Mouse (Mus musculus): ENCODE data around the gene Lhx9. TPM values are rescaled to one million over a fixed set of nuclear protein-coding genes. Genes with fewer than 3 reads are reported as not detected.
A peak's percentile ranks its signal among the peaks of the same experiment; 100 is the strongest.

Lhx9 gene
- polyA plus RNA-seq, 1 experiment from 2014 or later, result 1.00 TPM

DNA sequence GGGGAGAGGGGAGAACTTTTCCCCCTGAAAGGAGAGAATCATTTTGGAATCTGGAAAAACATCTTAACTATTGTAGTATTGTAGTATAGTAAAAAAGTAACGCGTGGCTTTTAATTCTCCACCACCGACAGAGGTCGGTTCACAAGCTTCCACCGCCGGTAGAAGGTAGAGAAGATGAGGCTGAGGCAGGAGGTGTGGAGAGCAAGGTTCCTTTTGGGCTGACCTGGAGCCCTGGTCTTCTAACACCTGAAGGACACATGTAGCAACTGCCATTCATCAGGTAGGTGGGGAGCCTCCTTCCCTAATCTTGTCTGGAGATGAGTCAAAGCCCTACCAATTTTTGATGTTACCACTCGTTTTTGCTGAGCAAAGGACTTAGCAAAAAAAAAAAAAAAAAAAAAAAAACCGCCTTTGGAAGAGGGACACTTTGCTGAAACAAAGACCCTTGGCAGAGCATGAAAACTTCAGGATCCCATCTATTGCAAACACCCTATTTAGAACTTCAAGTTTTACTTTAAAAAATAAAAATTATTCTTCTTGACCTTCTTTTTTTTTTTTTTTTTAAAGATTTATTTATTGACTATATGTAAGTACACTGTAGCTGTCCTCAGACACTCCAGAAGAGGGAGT, 1.3 kb upstream of the Lhx9 start:
- Histone ChIP-seq H3K36me3 (ENCODE audit: control insufficient read depth, insufficient read depth, low read length) (no peaks in the 10 kb centered on the region; the same call in 1 of the 2 replicates), H3K4me2 (replicated peaks; ENCODE audit: low read depth, low read length) (no peak overlapping the region), H3K9me3 (ENCODE audit: control insufficient read depth, low read depth, low read length) (no peaks in the 10 kb centered on the region), H3K27ac (ENCODE audit: low read length) (no peak overlapping the region), H3K9ac (replicated peaks; ENCODE audit: low read depth, low read length) (no peak overlapping the region), H3K4me1 (ENCODE audit: control insufficient read depth, insufficient read depth, low read length) (peaks cover 4% of the 10 kb centered on the region; the same call in 1 of the 2 replicates), H3K4me3 (ENCODE audit: low read depth, low read length) (no peak overlapping the region), H3K27me3 (ENCODE audit: control insufficient read depth, insufficient read depth, low read length) (peaks cover 25% of the 10 kb centered on the region)
- ATAC-seq (ENCODE audit: insufficient number of reproducible peaks, insufficient read depth, low FRiP score, low read depth), result no peak
- 11% methylated on average over 8 of the region's 8 CpGs for WGBS

- Histone ChIP-seq H3K9ac (replicated peaks; ENCODE audit: low read depth, low read length) (no peak overlapping the region), H3K9me3 (ENCODE audit: control insufficient read depth, low read depth, low read length) (no peaks in the 10 kb centered on the region), H3K27me3 (ENCODE audit: control insufficient read depth, insufficient read depth, low read length) (peaks cover 35% of the 10 kb centered on the region), H3K4me3 (ENCODE audit: low read depth, low read length) (peak overlapping the region; percentile 27), H3K4me2 (replicated peaks; ENCODE audit: low read depth, low read length) (peak overlapping the region; percentile 42), H3K36me3 (ENCODE audit: control insufficient read depth, insufficient read depth, low read length) (no peaks in the 10 kb centered on the region; the same call in 1 of the 2 replicates), H3K4me1 (ENCODE audit: control insufficient read depth, insufficient read depth, low read length) (peaks cover 4% of the 10 kb centered on the region; the same call in 1 of the 2 replicates), H3K27ac (ENCODE audit: low read length) (no peak overlapping the region)
- 1% methylated on average over 16 of the region's 16 CpGs for WGBS
- peak; percentile 30; the same call in 1 of the 2 replicates for ATAC-seq (ENCODE audit: insufficient number of reproducible peaks, insufficient read depth, low FRiP score, low read depth)
Observed at GRCm38 (mm10) chr1:138848026-138848425, 351 bp downstream of the Lhx9 start.

DNA sequence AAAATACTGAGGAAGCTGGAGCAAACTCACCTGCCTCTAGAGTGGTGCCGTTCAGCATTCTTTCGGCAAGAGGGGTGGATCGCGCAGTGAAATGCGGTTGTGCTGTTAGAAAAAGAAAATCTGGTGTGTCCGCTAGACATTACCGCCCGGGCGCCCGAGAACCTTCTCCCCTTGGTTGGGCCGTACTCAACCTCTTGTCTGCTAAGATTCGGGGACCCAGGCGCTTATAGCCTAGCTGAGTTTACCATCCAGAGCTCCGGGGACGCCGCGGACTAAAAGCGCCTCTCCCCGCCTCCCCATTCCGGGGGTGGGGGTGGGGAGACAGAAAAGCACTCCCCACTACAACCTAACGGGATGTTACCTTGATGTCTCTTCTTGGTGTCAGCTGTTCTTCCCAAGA, 1.2 kb downstream of the Lhx9 start:
- Histone ChIP-seq H3K9me3 (ENCODE audit: control insufficient read depth, low read depth, low read length) (no peaks in the 10 kb centered on the region), H3K27ac (ENCODE audit: low read length) (no peak overlapping the region), H3K4me2 (replicated peaks; ENCODE audit: low read depth, low read length) (no peak overlapping the region), H3K27me3 (ENCODE audit: control insufficient read depth, insufficient read depth, low read length) (peaks cover 35% of the 10 kb centered on the region), H3K36me3 (ENCODE audit: control insufficient read depth, insufficient read depth, low read length) (no peaks in the 10 kb centered on the region; the same call in 1 of the 2 replicates), H3K4me1 (ENCODE audit: control insufficient read depth, insufficient read depth, low read length) (peaks cover 4% of the 10 kb centered on the region; the same call in 1 of the 2 replicates), H3K9ac (replicated peaks; ENCODE audit: low read depth, low read length) (no peak overlapping the region), H3K4me3 (ENCODE audit: low read depth, low read length) (peak overlapping the region; percentile 14; the same call in 1 of the 2 replicates)
- no peak for ATAC-seq (ENCODE audit: insufficient number of reproducible peaks, insufficient read depth, low FRiP score, low read depth)
- under 1% methylated on average over 21 of the region's 21 CpGs for WGBS

GRCm38 (mm10) chr1:138846581-138846980, 1.8 kb downstream of the Lhx9 start:
- 6% methylated on average over 9 of the region's 9 CpGs for WGBS
- Histone ChIP-seq H3K27ac (ENCODE audit: low read length) (no peak overlapping the region), H3K4me3 (ENCODE audit: low read depth, low read length) (no peak overlapping the region), H3K9ac (replicated peaks; ENCODE audit: low read depth, low read length) (no peak overlapping the region), H3K4me1 (ENCODE audit: control insufficient read depth, insufficient read depth, low read length) (peaks cover 4% of the 10 kb centered on the region; the same call in 1 of the 2 replicates), H3K27me3 (ENCODE audit: control insufficient read depth, insufficient read depth, low read length) (peaks cover 35% of the 10 kb centered on the region), H3K4me2 (replicated peaks; ENCODE audit: low read depth, low read length) (no peak overlapping the region), H3K36me3 (ENCODE audit: control insufficient read depth, insufficient read depth, low read length) (no peaks in the 10 kb centered on the region; the same call in 1 of the 2 replicates), H3K9me3 (ENCODE audit: control insufficient read depth, low read depth, low read length) (no peaks in the 10 kb centered on the region)
- ATAC-seq (ENCODE audit: insufficient number of reproducible peaks, insufficient read depth, low FRiP score, low read depth), result no peak

DNA sequence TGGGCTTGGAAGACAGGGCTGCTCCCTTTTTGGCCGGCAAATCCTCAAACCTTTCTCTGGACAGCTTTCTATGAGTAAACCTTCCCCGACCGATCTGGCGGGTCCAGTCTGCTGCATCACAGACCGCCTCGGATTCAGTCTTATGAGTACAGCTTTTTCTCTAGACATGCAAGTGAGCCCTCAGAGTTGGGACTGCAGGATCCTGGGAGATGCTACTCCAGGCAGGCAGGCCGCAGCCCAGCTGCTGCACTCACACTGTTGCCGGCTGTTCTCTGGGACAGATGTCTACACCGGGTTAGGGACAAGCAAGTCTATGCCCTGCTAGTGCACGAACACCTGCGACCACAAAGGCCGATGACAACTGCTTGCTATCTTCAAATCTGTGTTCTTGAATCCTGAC, 2.2 kb downstream of the Lhx9 start:
- Histone ChIP-seq H3K9me3 (ENCODE audit: control insufficient read depth, low read depth, low read length) (no peaks in the 10 kb centered on the region), H3K4me2 (replicated peaks; ENCODE audit: low read depth, low read length) (no peak overlapping the region), H3K27ac (ENCODE audit: low read length) (no peak overlapping the region), H3K27me3 (ENCODE audit: control insufficient read depth, insufficient read depth, low read length) (peaks cover 35% of the 10 kb centered on the region), H3K9ac (replicated peaks; ENCODE audit: low read depth, low read length) (no peak overlapping the region), H3K36me3 (ENCODE audit: control insufficient read depth, insufficient read depth, low read length) (no peaks in the 10 kb centered on the region; the same call in 1 of the 2 replicates), H3K4me1 (ENCODE audit: control insufficient read depth, insufficient read depth, low read length) (peaks cover 4% of the 10 kb centered on the region; the same call in 1 of the 2 replicates), H3K4me3 (ENCODE audit: low read depth, low read length) (no peak overlapping the region)
- no peak for ATAC-seq (ENCODE audit: insufficient number of reproducible peaks, insufficient read depth, low FRiP score, low read depth)
- WGBS, result 7% methylated on average over 12 of the region's 12 CpGs

- no peaks in the 10 kb centered on the region for H3K36me3 ChIP-seq (ENCODE audit: control insufficient read depth, insufficient read depth, low read length)
- H3K4me2 ChIP-seq (replicated peaks; ENCODE audit: low read depth, low read length), result no peak overlapping the region
- peaks cover 35% of the 10 kb centered on the region for H3K27me3 ChIP-seq (ENCODE audit: control insufficient read depth, insufficient read depth, low read length)
- peaks cover 4% of the 10 kb centered on the region; the same call in 1 of the 2 replicates for H3K4me1 ChIP-seq (ENCODE audit: control insufficient read depth, insufficient read depth, low read length)
- H3K27ac ChIP-seq (ENCODE audit: low read length), result no peak overlapping the region
- no peak overlapping the region for H3K4me3 ChIP-seq (ENCODE audit: low read depth, low read length)
- no peaks in the 10 kb centered on the region for H3K9me3 ChIP-seq (ENCODE audit: control insufficient read depth, low read depth, low read length)
- ATAC-seq (ENCODE audit: insufficient number of reproducible peaks, insufficient read depth, low FRiP score, low read depth), result no peak
- H3K9ac ChIP-seq (replicated peaks; ENCODE audit: low read depth, low read length), result no peak overlapping the region
- 17% methylated on average over 3 of the region's 3 CpGs for WGBS
Observed at GRCm38 (mm10) chr1:138845481-138845880, 2.9 kb downstream of the Lhx9 start.

GRCm38 (mm10) chr1:138844166-138844565, 4.2 kb downstream of the Lhx9 start:
- Histone ChIP-seq H3K36me3 (ENCODE audit: control insufficient read depth, insufficient read depth, low read length) (no peaks in the 10 kb centered on the region), H3K4me2 (replicated peaks; ENCODE audit: low read depth, low read length) (peak overlapping the region; percentile 43; the same call in 1 of the 2 replicates), H3K4me1 (ENCODE audit: control insufficient read depth, insufficient read depth, low read length) (peaks cover 4% of the 10 kb centered on the region; the same call in 1 of the 2 replicates), H3K9ac (replicated peaks; ENCODE audit: low read depth, low read length) (no peak overlapping the region), H3K9me3 (ENCODE audit: control insufficient read depth, low read depth, low read length) (no peaks in the 10 kb centered on the region), H3K4me3 (ENCODE audit: low read depth, low read length) (0 out of 2 replicates have a peak overlapping the region, but pooled peaks have one; percentile 21), H3K27me3 (ENCODE audit: control insufficient read depth, insufficient read depth, low read length) (peaks cover 43% of the 10 kb centered on the region), H3K27ac (ENCODE audit: low read length) (no peak overlapping the region)
- WGBS, result 4% methylated on average over 3 of the region's 3 CpGs
- ATAC-seq (ENCODE audit: insufficient number of reproducible peaks, insufficient read depth, low FRiP score, low read depth), result no peak

- peak overlapping the region; percentile 21 for H3K4me3 ChIP-seq (ENCODE audit: low read depth, low read length)
- ATAC-seq (ENCODE audit: insufficient number of reproducible peaks, insufficient read depth, low FRiP score, low read depth), result no peak
- 1% methylated on average over 35 of the region's 35 CpGs for WGBS
- no peak overlapping the region for H3K27ac ChIP-seq (ENCODE audit: low read length)
- no peaks in the 10 kb centered on the region for H3K36me3 ChIP-seq (ENCODE audit: control insufficient read depth, insufficient read depth, low read length)
- peaks cover 47% of the 10 kb centered on the region for H3K27me3 ChIP-seq (ENCODE audit: control insufficient read depth, insufficient read depth, low read length)
- H3K4me2 ChIP-seq (replicated peaks; ENCODE audit: low read depth, low read length), result peak overlapping the region; percentile 43
- H3K9ac ChIP-seq (replicated peaks; ENCODE audit: low read depth, low read length), result no peak overlapping the region
- H3K9me3 ChIP-seq (ENCODE audit: control insufficient read depth, low read depth, low read length), result no peaks in the 10 kb centered on the region
- H3K4me1 ChIP-seq (ENCODE audit: control insufficient read depth, insufficient read depth, low read length), result peaks cover 1% of the 10 kb centered on the region; the same call in 1 of the 2 replicates
Observed at GRCm38 (mm10) chr1:138843361-138844091, 4.9 kb downstream of the Lhx9 start.
